Mouse (Mus musculus): ENCODE data around the gene Olfr282.

The Olfr282 gene

DNA sequence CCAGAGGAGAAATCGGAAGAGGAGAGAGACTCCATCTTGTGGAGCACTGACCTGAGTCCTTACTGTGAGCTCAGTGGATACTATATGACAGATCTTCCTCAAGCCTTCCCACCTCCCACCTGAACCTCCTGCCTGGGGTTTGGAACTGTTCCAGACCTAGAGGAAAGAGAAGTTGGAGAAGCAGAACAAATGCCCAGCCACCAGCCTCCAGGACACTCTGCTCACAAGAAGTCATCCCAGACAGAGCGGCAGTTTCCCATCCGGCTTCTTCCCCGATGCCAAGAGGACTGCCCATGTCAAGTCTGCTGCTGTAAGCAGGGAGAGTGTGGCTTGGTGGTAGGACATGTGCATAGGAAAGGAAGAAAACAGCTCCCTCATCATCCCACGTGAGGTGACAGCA, 45.3 kb downstream of the Olfr282 start:
- no peak for DNase-seq

DNA sequence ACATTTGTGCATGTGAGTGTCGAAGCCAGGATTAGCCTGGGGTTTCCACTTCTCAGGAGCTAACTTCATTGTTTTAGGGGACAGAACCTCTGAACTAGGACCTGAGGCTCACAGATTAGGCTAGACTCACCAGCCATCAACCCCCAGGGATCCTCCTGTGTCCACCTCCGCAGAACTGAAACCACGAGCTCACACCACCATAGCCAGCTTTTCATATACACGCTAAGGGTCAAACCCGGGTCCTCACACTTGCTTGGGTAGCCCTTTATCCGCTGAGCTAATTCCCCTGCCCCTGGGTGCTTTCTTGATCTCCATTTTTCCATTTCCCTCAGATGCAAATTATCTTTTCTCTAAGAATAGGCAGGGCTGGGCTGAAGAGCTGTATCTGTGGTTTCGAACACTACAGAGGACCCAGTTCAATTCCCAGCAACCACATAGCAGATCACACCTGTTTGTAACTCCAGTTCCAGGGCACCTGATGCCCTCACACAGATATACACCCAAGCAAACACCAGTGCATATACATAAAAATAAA, 48.6 kb downstream of the Olfr282 start:
- no peak for DNase-seq

DNA sequence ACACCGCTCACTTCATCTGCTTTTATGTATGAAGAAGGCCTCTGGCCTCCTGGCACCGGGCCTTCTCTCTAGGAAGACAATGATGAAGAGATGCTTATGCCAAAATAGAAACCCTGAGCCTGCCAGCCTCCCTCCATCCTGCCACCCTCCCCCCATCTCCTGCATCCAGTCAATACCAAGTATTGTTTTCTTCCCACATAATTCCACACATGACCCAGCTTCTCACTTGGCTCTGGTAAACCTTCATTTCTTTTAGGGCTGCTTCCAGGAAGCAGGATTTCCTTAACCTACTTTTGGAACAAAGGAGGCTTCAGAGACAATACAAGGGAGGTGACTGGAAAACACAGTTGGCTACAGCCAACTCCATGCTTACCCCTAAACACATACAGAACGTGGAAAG, 51.7 kb downstream of the Olfr282 start, which contains the start of gene Lalba:
Gene Lalba (minus strand): TSS at position 21 of the 400 bp plus-strand sequence.
- no peak for DNase-seq

DNA sequence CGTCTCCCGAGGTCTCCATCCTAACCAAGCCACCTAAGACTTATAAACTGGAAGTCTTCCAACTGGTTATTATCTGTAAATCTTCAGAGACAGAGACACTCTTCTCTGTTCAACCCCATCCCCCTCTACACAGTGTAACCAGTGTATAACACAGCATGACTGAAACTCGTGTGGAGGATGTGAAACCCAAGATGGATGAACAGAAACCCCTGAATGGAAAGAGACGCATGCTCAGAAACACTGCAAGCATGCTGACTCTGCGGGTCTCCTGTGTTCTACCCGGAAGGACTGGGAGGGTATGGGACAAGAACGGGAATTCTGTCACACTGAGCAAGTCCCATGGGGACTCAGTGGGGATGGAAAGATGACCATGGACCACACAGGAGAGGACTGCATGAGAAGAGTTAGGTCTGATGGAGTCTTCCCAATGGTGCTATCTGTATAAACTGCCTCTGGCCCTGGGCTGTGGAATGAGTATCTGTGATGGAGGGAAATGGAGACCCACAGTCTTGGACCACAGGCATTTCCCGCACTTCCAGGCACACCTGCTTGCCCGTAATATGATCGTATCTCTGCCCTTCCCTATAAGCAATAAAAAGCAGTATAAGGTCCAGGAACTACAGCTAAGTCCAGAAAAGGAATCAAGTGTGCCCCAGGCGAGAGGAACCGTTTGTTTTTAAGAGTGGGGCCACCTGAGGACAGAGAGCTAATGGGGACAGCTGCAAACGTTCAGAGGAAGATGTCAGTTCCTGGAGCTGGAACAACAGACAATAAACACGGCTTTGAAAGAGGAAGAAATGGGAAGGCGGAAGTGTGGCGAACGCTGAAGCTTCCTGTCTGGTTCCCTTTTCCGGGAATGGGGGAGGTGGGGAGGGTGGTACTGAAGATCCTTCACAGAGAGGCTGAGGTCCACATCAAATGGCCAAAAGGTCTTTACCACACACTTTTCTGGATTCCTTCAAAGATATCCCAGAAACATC, 53.2 kb downstream of the Olfr282 start:
- DNase-seq = no peak

DNA sequence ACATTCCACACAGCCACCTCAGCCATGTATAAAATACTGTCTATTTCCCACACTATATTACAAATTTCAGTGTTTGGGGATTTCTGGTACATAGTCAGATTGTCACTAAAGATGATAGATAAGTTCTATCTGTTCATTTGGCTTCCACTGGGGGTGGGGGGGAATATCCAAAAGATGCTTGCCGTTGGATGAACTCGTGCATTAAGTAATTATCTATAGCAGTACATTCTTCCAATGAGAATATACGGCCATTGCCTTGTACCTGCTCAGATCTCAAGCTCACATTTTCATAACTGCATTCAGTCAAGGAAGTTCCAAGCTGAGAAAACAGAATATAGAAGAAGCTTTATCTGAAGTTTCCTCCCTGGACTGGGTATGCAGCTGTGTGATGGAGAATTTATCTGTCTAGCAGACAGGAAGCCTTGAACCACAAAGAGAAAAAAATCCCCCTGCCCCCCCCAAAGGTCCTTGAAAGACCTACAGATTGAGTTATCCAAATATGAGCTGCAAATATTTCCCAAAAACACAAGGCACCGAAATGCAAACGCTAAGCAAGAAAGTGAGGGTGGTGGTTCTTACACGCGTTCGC, 55.5 kb downstream of the Olfr282 start:
- DNase-seq = no peak

Data from kidney, adult 18-20 months (tissue).